Mouse (Mus musculus) brain, adult 2 months (tissue): ENCODE measurements around the gene Rassf5.

Source experiments
- DNase-seq: peaks from one replicate; pipeline ENCODE4 v3.0.0; 2011; ENCODE audit warnings: low read depth, low spot score

Rassf5 gene

GRCm38 (mm10) chr1:131245089-131245856 lies at the start of gene Rassf5:
Rassf5 (minus strand) TSS chr1:131245258.
- peak; percentile 79 for DNase-seq

GRCm38 (mm10) chr1:131293922-131294250 lies 48.8 kb upstream of the Rassf5 start:
- DNase-seq: peak; percentile 92

- DNase-seq: no peak
Measured at GRCm38 (mm10) chr1:131293221-131293921, 48.3 kb upstream of the Rassf5 start.

- DNase-seq: peak; percentile 91
Measured at GRCm38 (mm10) chr1:131290648-131291047, 45.6 kb upstream of the Rassf5 start.

GRCm38 (mm10) chr1:131288938-131289337 lies 43.9 kb upstream of the Rassf5 start:
- DNase-seq: peak; percentile 50

- no peak for DNase-seq
Measured at GRCm38 (mm10) chr1:131287267-131287666, 42.2 kb upstream of the Rassf5 start.

- no peak for DNase-seq
Measured at GRCm38 (mm10) chr1:131286803-131287202, 41.7 kb upstream of the Rassf5 start.

GRCm38 (mm10) chr1:131284616-131285015 lies 39.6 kb upstream of the Rassf5 start:
- no peak for DNase-seq

GRCm38 (mm10) chr1:131284167-131284566 lies 39.1 kb upstream of the Rassf5 start:
- DNase-seq: peak; percentile 33

GRCm38 (mm10) chr1:131281731-131282130 lies 36.7 kb upstream of the Rassf5 start:
- DNase-seq: no peak

- no peak for DNase-seq
Measured at GRCm38 (mm10) chr1:131280280-131280679, 35.2 kb upstream of the Rassf5 start.

- no peak for DNase-seq
Measured at GRCm38 (mm10) chr1:131279456-131279776, 34.4 kb upstream of the Rassf5 start, which contains the start of gene Ikbke. Ikbke (minus strand) TSS chr1:131279606.

GRCm38 (mm10) chr1:131278606-131279455 lies 33.8 kb upstream of the Rassf5 start:
- DNase-seq: no peak

- DNase-seq: no peak
Measured at GRCm38 (mm10) chr1:131276831-131277230, 31.8 kb upstream of the Rassf5 start.

- no peak for DNase-seq
Measured at GRCm38 (mm10) chr1:131275577-131275976, 30.5 kb upstream of the Rassf5 start.

GRCm38 (mm10) chr1:131274725-131275539 lies 29.9 kb upstream of the Rassf5 start:
- no peak for DNase-seq

- peak; percentile 88 for DNase-seq
Measured at GRCm38 (mm10) chr1:131269797-131270578, 24.9 kb upstream of the Rassf5 start.

GRCm38 (mm10) chr1:131268776-131269175 lies 23.7 kb upstream of the Rassf5 start:
- DNase-seq: no peak

- no peak for DNase-seq
Measured at GRCm38 (mm10) chr1:131263905-131264304, 18.8 kb upstream of the Rassf5 start.

GRCm38 (mm10) chr1:131260309-131260656 lies 15.2 kb upstream of the Rassf5 start:
- peak; percentile 89 for DNase-seq
